Mouse (Mus musculus): Measurements from ENCODE around the gene Map3k13.
"Not testable (repeated sequence)": the region's sequence is repeated elsewhere in the genome, so short reads cannot be mapped to it uniquely, and the experiment has no call there.

Map3k13 gene

GRCm38 (mm10) chr16:21854589-21855284, 60.6 kb downstream of the Map3k13 start:
- no peak for DNase-seq

- DNase-seq = peak; percentile 25
Observed at GRCm38 (mm10) chr16:21856134-21856533, 62.0 kb downstream of the Map3k13 start.

- no peak for DNase-seq
Observed at GRCm38 (mm10) chr16:21857126-21857644, 63.0 kb downstream of the Map3k13 start.

GRCm38 (mm10) chr16:21858163-21858562, 64.0 kb downstream of the Map3k13 start:
- DNase-seq = no peak

GRCm38 (mm10) chr16:21858882-21859281, 64.7 kb downstream of the Map3k13 start:
- no peak for DNase-seq

- DNase-seq = no peak
Observed at GRCm38 (mm10) chr16:21862448-21862847, 68.3 kb downstream of the Map3k13 start.

- no peak for DNase-seq
Observed at GRCm38 (mm10) chr16:21865250-21865982, 71.3 kb downstream of the Map3k13 start.

- DNase-seq = no peak
Observed at GRCm38 (mm10) chr16:21865983-21866575, 71.9 kb downstream of the Map3k13 start.

GRCm38 (mm10) chr16:21867727-21868126, 73.6 kb downstream of the Map3k13 start:
- no peak for DNase-seq

GRCm38 (mm10) chr16:21868651-21869050, 74.5 kb downstream of the Map3k13 start:
- no peak for DNase-seq

- DNase-seq = no peak
Observed at GRCm38 (mm10) chr16:21869879-21870278, 75.7 kb downstream of the Map3k13 start.

GRCm38 (mm10) chr16:21877735-21878134, 83.6 kb downstream of the Map3k13 start:
- no peak for DNase-seq

GRCm38 (mm10) chr16:21878834-21879233, 84.7 kb downstream of the Map3k13 start:
- DNase-seq = no peak

- peak; percentile 17 for DNase-seq
Observed at GRCm38 (mm10) chr16:21881181-21881580, 87.0 kb downstream of the Map3k13 start.

GRCm38 (mm10) chr16:21881582-21882259, 87.6 kb downstream of the Map3k13 start:
- DNase-seq = peak; percentile 19

- DNase-seq = no peak
Observed at GRCm38 (mm10) chr16:21887601-21888000, 93.5 kb downstream of the Map3k13 start.

- DNase-seq = no peak
Observed at GRCm38 (mm10) chr16:21893890-21894289, 99.7 kb downstream of the Map3k13 start.

- DNase-seq = no peak
Observed at GRCm38 (mm10) chr16:21901286-21901685, 107.1 kb downstream of the Map3k13 start.

- no peak for DNase-seq
Observed at GRCm38 (mm10) chr16:21904636-21905035, 110.5 kb downstream of the Map3k13 start.

- no peak for DNase-seq
Observed at GRCm38 (mm10) chr16:21905996-21906395, 111.8 kb downstream of the Map3k13 start.

GRCm38 (mm10) chr16:21906902-21907301, 112.8 kb downstream of the Map3k13 start:
- no peak for DNase-seq

GRCm38 (mm10) chr16:21908906-21909305, 114.8 kb downstream of the Map3k13 start:
- DNase-seq = not testable (repeated sequence)

- DNase-seq = no peak
Observed at GRCm38 (mm10) chr16:21913347-21913746, 119.2 kb downstream of the Map3k13 start.

Data from right cerebral cortex, adult 18-20 months (tissue).